Mouse (Mus musculus): ENCODE results near the gene Esp31. TPM values are rescaled to one million over a fixed set of nuclear protein-coding genes. Genes with fewer than 3 reads are reported as not detected.

Esp31 gene
- total RNA-seq (2023) = not detected

DNA sequence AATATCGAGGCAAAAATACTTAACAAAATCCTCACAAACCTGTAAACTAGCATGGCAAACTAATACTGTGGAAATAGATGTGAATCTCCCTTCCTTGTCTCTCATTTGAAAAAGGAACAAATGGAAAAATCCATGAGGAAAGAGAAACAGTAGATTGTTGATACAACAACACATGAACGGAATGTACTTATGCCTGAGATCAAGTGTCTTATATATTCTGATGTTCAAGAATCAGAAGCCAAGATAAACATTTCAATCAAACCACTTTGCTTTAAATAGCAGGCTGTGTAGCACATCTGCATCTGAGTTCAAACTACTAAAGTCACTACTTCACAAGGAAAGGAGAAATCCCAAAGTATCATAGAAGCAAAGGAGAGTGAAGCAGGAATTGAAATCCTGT lies at the start of gene Esp31:
Gene Esp31 (plus strand): TSS at position 301 of the 400 bp plus-strand sequence.

Other genes starting within 250 kb of the Esp31 start
- gene Esp36, start 219.3 kb upstream of the Esp31 start, total RNA-seq (2023) = not detected
- gene Esp34, start 85.3 kb upstream of the Esp31 start, total RNA-seq (2023) = not detected